Mouse (Mus musculus): ENCODE measurements around the gene Txlng. TPM values are rescaled to one million over a fixed set of nuclear protein-coding genes. Genes with fewer than 3 reads are reported as not detected.
"Not testable (repeated sequence)": the region's sequence is repeated elsewhere in the genome, so short reads cannot be mapped to it uniquely, and the experiment has no call there.

Txlng gene
- polyA plus RNA-seq, 1 experiment from 2014 or later = 13.4 TPM

DNA sequence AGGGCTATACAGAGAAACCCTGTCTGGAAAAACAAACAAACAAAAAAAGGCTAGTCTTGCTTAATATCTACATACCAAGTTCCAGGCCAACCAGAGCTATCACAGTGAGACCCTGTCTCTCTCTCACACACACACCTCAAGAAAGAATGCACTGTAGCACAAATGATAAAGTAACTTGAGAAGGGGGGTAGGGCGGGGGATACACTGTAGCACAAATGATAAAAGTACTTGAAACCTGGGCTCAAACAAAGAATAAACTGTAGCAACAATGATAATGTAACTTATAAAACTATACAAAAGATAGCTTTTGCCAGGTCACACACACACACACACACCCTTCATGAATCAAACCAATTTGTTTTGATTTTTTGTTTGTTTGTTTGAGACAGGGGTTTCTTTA is 2.3 kb upstream of the Txlng start:
- no peaks in the 10 kb centered on the region for H3K36me3 ChIP-seq (ENCODE audit: control insufficient read depth, insufficient read depth, low read length)
- no peaks in the 10 kb centered on the region for H3K27me3 ChIP-seq (replicated peaks; ENCODE audit: control insufficient read depth, insufficient read depth, low read length)
- H3K9ac ChIP-seq (ENCODE audit: low read depth, low read length) = no peak overlapping the region
- no peaks in the 10 kb centered on the region for H3K4me1 ChIP-seq (ENCODE audit: control insufficient read depth, insufficient read depth, low read length)
- no peak overlapping the region for H3K4me3 ChIP-seq (ENCODE audit: low read length)
- H3K4me2 ChIP-seq (ENCODE audit: low read depth, low read length) = no peak overlapping the region
- WGBS = 60% methylated on average over 1 of the region's 1 CpGs
- peak overlapping the region; percentile 20; the same call in 1 of the 2 replicates for H3K27ac ChIP-seq (ENCODE audit: low read length)
- no peaks in the 10 kb centered on the region for H3K9me3 ChIP-seq (ENCODE audit: control insufficient read depth, low read length)
- ATAC-seq = no peak

DNA sequence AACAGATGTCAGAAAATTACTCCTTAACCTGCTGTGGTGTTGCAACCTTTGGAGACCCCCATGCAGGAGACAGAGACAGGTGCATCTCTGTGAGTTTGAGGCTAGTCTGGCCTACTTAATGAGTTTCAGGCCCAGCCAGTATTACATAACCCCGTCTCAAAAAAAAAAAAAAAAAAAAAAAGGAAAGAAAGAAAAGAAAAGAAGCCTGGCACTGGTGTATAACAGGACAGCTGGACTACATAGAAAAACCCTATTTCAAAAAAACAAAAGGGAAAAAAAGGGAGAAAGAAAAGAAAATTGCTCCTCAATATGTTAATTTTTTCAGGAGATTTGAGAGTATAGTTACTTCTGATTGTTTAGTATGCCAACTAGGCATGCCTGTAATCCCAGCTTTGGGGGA is 1.8 kb upstream of the Txlng start:
- no peaks in the 10 kb centered on the region for H3K27me3 ChIP-seq (replicated peaks; ENCODE audit: control insufficient read depth, insufficient read depth, low read length)
- no peak overlapping the region for H3K27ac ChIP-seq (ENCODE audit: low read length)
- H3K36me3 ChIP-seq (ENCODE audit: control insufficient read depth, insufficient read depth, low read length) = no peaks in the 10 kb centered on the region
- H3K9me3 ChIP-seq (ENCODE audit: control insufficient read depth, low read length) = no peaks in the 10 kb centered on the region
- H3K4me2 ChIP-seq (ENCODE audit: low read depth, low read length) = no peak overlapping the region
- 8% methylated on average over 1 of the region's 1 CpGs for WGBS
- H3K9ac ChIP-seq (ENCODE audit: low read depth, low read length) = no peak overlapping the region
- ATAC-seq = no peak
- H3K4me3 ChIP-seq (ENCODE audit: low read length) = no peak overlapping the region
- no peaks in the 10 kb centered on the region for H3K4me1 ChIP-seq (ENCODE audit: control insufficient read depth, insufficient read depth, low read length)

- not testable (repeated sequence) for H3K27ac ChIP-seq (ENCODE audit: low read length); H3K4me3 ChIP-seq (ENCODE audit: low read length); H3K4me2 ChIP-seq (ENCODE audit: low read depth, low read length); H3K27me3 ChIP-seq (replicated peaks; ENCODE audit: control insufficient read depth, insufficient read depth, low read length); H3K9ac ChIP-seq (ENCODE audit: low read depth, low read length); H3K4me1 ChIP-seq (ENCODE audit: control insufficient read depth, insufficient read depth, low read length); H3K9me3 ChIP-seq (ENCODE audit: control insufficient read depth, low read length); ATAC-seq; H3K36me3 ChIP-seq (ENCODE audit: control insufficient read depth, insufficient read depth, low read length)
- 77% methylated on average over 2 of the region's 2 CpGs for WGBS
Measured at GRCm38 (mm10) chrX:162830313-162830712, 1.1 kb upstream of the Txlng start.

DNA sequence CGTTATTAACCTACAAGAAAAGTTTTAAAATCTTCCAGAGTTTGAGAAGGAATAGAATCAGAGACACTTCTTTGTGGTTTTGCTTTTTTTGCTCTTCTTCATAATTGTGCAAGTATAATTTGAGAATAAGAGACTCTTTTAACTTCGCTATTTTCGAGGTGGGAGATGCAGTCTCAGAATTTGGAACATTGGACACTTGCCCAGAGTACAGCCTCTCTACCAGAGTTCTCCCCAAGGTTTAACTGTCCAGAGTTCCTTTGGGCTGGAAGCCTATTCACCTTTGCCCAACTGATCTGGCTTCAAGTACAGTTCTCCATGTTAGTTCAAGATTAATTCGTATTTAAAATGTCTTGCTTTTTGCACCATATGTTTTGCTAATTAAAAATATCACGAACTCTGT is 487 bp upstream of the Txlng start:
- Histone ChIP-seq H3K27me3 (replicated peaks; ENCODE audit: control insufficient read depth, insufficient read depth, low read length) (no peaks in the 10 kb centered on the region), H3K4me2 (ENCODE audit: low read depth, low read length) (no peak overlapping the region; the same call in 1 of the 2 replicates), H3K4me3 (ENCODE audit: low read length) (peak overlapping the region; percentile 32), H3K4me1 (ENCODE audit: control insufficient read depth, insufficient read depth, low read length) (no peaks in the 10 kb centered on the region), H3K36me3 (ENCODE audit: control insufficient read depth, insufficient read depth, low read length) (no peaks in the 10 kb centered on the region), H3K9ac (ENCODE audit: low read depth, low read length) (no peak overlapping the region), H3K9me3 (ENCODE audit: control insufficient read depth, low read length) (no peaks in the 10 kb centered on the region), H3K27ac (ENCODE audit: low read length) (no peak overlapping the region)
- 39% methylated on average over 5 of the region's 5 CpGs for WGBS
- ATAC-seq = peak; percentile 41; the same call in 1 of the 2 replicates

DNA sequence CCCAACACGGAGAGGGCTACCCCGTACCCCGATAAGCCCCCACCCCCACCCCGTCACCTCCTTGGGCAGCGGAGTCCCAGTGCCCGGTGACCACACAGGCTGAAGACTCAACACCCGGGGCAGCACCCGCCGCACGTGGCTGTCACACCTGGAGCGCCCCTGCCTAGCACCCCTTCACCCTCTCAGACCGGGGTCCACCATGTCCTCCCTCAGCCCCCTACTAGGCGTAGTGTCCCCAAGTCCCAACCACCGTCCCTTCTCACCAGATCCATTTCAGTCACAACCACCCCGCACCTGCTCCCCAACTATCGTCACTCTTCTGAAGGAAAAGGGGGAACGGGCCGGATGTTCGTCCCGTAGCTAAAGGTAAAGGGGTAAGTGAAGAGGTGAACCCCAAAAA is 471 bp downstream of the Txlng start:
- peak overlapping the region; percentile 68 for H3K9ac ChIP-seq (ENCODE audit: low read depth, low read length)
- no peaks in the 10 kb centered on the region for H3K27me3 ChIP-seq (replicated peaks; ENCODE audit: control insufficient read depth, insufficient read depth, low read length)
- H3K4me2 ChIP-seq (ENCODE audit: low read depth, low read length) = peak overlapping the region; percentile 81
- no peaks in the 10 kb centered on the region for H3K4me1 ChIP-seq (ENCODE audit: control insufficient read depth, insufficient read depth, low read length)
- ATAC-seq = peak; percentile 35
- 14% methylated on average over 20 of the region's 20 CpGs for WGBS
- H3K4me3 ChIP-seq (ENCODE audit: low read length) = peak overlapping the region; percentile 59
- H3K9me3 ChIP-seq (ENCODE audit: control insufficient read depth, low read length) = no peaks in the 10 kb centered on the region
- no peak overlapping the region for H3K27ac ChIP-seq (ENCODE audit: low read length)
- H3K36me3 ChIP-seq (ENCODE audit: control insufficient read depth, insufficient read depth, low read length) = no peaks in the 10 kb centered on the region

DNA sequence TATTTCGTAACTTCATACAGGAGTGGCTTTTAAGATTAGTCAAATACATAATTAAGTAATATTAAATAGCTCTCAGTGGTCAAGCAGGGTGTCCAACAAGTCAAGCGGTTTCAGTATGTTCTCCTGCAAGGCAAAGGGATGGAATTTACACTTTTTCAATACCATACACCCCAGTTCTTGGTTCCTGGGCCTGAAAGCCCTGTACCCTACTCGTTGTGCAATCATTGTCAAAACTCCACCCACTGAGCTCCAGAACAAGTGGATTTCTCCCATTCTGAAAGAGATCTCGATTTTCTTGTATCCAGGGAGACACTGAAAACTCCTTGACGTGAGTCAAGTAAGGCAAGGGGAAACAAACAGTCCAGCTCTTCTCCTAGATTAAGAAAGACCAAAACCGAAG is 1.2 kb downstream of the Txlng start:
- Histone ChIP-seq H3K4me1 (ENCODE audit: control insufficient read depth, insufficient read depth, low read length) (no peaks in the 10 kb centered on the region), H3K4me2 (ENCODE audit: low read depth, low read length) (peak overlapping the region; percentile 81), H3K9me3 (ENCODE audit: control insufficient read depth, low read length) (no peaks in the 10 kb centered on the region), H3K36me3 (ENCODE audit: control insufficient read depth, insufficient read depth, low read length) (no peaks in the 10 kb centered on the region), H3K27me3 (replicated peaks; ENCODE audit: control insufficient read depth, insufficient read depth, low read length) (no peaks in the 10 kb centered on the region), H3K27ac (ENCODE audit: low read length) (no peak overlapping the region), H3K4me3 (ENCODE audit: low read length) (peak overlapping the region; percentile 59), H3K9ac (ENCODE audit: low read depth, low read length) (peak overlapping the region; percentile 68; the same call in 1 of the 2 replicates)
- ATAC-seq = no peak
- 44% methylated on average over 6 of the region's 6 CpGs for WGBS

DNA sequence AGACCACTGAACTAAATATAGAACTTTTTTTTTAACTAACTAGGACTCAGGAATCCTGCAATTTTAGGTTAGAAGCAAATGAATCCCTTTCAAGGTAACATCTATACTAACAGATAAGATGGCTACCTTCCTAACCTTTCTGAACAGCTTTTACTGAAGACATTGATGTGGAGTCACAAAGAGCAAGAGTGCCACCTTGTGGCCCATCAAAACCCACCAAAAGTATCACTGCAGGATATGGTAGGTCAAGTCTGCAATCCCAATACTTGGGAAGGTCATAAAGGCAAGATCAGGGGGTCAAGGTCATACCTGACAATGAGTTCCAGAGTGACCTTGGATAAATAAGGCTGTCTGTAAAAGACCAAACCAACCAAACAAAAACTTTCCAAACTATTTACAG is 28.9 kb downstream of the Txlng start:
- 0 out of 2 replicates have a peak, but pooled peaks have one; percentile 44 for ATAC-seq

GRCm38 (mm10) chrX:162791392-162791791 is 37.9 kb downstream of the Txlng start:
- ATAC-seq = not testable (repeated sequence)
- 86% methylated on average over 5 of the region's 5 CpGs for WGBS

More for the DNA sequence above, 28.9 kb downstream of the Txlng start:
- Histone ChIP-seq H3K27me3 (replicated peaks; ENCODE audit: control insufficient read depth, insufficient read depth, low read length) (no peaks in the 10 kb centered on the region), H3K4me2 (ENCODE audit: low read depth, low read length) (no peak overlapping the region), H3K9ac (ENCODE audit: low read depth, low read length) (no peak overlapping the region), H3K9me3 (ENCODE audit: control insufficient read depth, low read length) (no peaks in the 10 kb centered on the region), H3K4me1 (ENCODE audit: control insufficient read depth, insufficient read depth, low read length) (no peaks in the 10 kb centered on the region), H3K27ac (ENCODE audit: low read length) (no peak overlapping the region), H3K36me3 (ENCODE audit: control insufficient read depth, insufficient read depth, low read length) (no peaks in the 10 kb centered on the region), H3K4me3 (ENCODE audit: low read length) (no peak overlapping the region)

GRCm38 (mm10) chrX:162788372-162788771 is 40.9 kb downstream of the Txlng start:
- no peak overlapping the region for H3K4me3 ChIP-seq (ENCODE audit: low read length)
- peaks cover 2% of the 10 kb centered on the region; the same call in 1 of the 2 replicates for H3K36me3 ChIP-seq (ENCODE audit: control insufficient read depth, insufficient read depth, low read length)
- H3K9me3 ChIP-seq (ENCODE audit: control insufficient read depth, low read length) = no peaks in the 10 kb centered on the region
- ATAC-seq = no peak
- H3K4me1 ChIP-seq (ENCODE audit: control insufficient read depth, insufficient read depth, low read length) = no peaks in the 10 kb centered on the region
- WGBS = 63% methylated on average over 1 of the region's 1 CpGs
- no peak overlapping the region for H3K9ac ChIP-seq (ENCODE audit: low read depth, low read length)
- H3K4me2 ChIP-seq (ENCODE audit: low read depth, low read length) = no peak overlapping the region
- no peaks in the 10 kb centered on the region for H3K27me3 ChIP-seq (replicated peaks; ENCODE audit: control insufficient read depth, insufficient read depth, low read length)
- H3K27ac ChIP-seq (ENCODE audit: low read length) = no peak overlapping the region

More at GRCm38 (mm10) chrX:162791392-162791791, 37.9 kb downstream of the Txlng start:
- not testable (repeated sequence) for H3K9me3 ChIP-seq (ENCODE audit: control insufficient read depth, low read length); H3K27ac ChIP-seq (ENCODE audit: low read length); H3K4me3 ChIP-seq (ENCODE audit: low read length); H3K4me2 ChIP-seq (ENCODE audit: low read depth, low read length); H3K27me3 ChIP-seq (replicated peaks; ENCODE audit: control insufficient read depth, insufficient read depth, low read length); H3K4me1 ChIP-seq (ENCODE audit: control insufficient read depth, insufficient read depth, low read length); H3K36me3 ChIP-seq (ENCODE audit: control insufficient read depth, insufficient read depth, low read length); H3K9ac ChIP-seq (ENCODE audit: low read depth, low read length)

GRCm38 (mm10) chrX:162770726-162771125 is 58.5 kb downstream of the Txlng start:
- Histone ChIP-seq H3K9ac (ENCODE audit: low read depth, low read length) (no peak overlapping the region), H3K27ac (ENCODE audit: low read length) (no peak overlapping the region), H3K36me3 (ENCODE audit: control insufficient read depth, insufficient read depth, low read length) (0 out of 2 replicates have a peak, but pooled peaks cover 3% of the 10 kb centered on the region), H3K27me3 (replicated peaks; ENCODE audit: control insufficient read depth, insufficient read depth, low read length) (no peaks in the 10 kb centered on the region), H3K4me1 (ENCODE audit: control insufficient read depth, insufficient read depth, low read length) (no peaks in the 10 kb centered on the region), H3K9me3 (ENCODE audit: control insufficient read depth, low read length) (no peaks in the 10 kb centered on the region), H3K4me3 (ENCODE audit: low read length) (no peak overlapping the region), H3K4me2 (ENCODE audit: low read depth, low read length) (no peak overlapping the region)
- ATAC-seq = no peak
- 67% methylated on average over 1 of the region's 1 CpGs for WGBS
